Mouse (Mus musculus) adrenal gland, adult 18-20 months (tissue): ENCODE data around the gene Hnrnpm. TPM values are rescaled to one million over a fixed set of nuclear protein-coding genes. Genes with fewer than 3 reads are reported as not detected.
"Not testable (repeated sequence)": the region's sequence is repeated elsewhere in the genome, so short reads cannot be mapped to it uniquely, and the experiment has no call there.

ENCODE experiments used
- DNase-seq, 2 experiments: peaks; one replicate each; pipeline ENCODE4 v3.0.0; 2021 to 2022; ENCODE audit warnings: low spot score in 2 of 2
- total RNA-seq, 2 experiments: library from RNA; stranded (reverse); gene quantifications; 1 replicate in 1 of 2; 2 replicates in 1 of 2; pipeline ENCODE4 v1.2.3; 2021

Hnrnpm gene
- total RNA-seq, 2 experiments from 2014 or later: 169 to 184 TPM

DNA sequence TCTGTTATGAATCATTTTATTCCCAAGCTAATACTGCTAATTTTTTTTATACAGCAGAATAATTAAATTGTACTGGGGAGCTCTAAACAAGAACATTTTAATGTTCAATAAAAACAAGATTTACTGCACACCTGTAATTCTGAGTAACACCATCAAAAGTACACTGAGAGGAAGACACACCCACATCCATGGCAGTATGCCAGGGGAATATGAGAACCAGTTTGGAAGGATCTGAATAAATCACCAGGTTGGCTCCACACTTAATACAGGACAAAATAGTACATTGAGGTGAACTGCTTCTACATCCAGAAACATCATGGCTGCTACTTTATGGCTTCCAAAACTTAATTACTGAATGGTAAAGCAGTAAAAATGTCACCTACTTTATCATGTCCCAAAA is 11.2 kb downstream of the Hnrnpm start:
- DNase-seq: no peak

DNA sequence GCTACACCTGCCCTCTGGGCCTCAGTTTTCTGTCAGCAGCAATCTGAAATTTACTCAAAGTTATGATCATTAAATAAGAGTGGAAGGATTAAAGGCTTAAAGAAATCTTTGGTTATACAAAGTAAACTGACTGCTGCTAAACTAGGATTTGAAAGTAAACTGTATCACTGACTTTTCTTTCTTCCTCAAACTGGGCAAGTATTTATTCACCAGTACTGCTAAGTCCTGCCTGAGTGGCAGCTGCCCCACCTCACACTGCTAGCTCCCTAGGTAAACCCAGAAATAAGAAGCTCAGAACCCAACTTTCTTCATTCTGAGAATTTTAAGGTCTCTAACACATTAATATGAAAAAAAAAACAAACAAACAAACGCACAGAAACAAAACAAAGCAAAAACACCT is 12.8 kb downstream of the Hnrnpm start:
- DNase-seq: no peak

DNA sequence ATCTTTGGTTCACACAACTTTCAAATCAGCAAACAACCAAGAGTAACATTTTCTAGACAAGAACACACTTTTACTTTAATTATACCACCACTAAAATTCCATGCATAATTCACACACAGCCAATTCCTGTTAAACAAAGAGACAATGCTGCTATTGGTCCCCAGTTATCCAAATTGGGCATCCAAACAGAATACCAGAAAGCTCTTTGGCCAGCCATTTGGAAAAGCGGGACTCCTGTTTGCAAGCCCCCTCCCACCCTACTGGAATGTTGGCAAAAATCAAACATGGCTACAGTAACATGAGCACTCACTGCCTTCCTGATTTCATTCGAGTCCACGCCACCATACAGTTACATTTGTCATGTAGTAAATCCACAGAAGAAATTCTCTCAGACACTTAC is 17.0 kb downstream of the Hnrnpm start:
- DNase-seq: no peak

DNA sequence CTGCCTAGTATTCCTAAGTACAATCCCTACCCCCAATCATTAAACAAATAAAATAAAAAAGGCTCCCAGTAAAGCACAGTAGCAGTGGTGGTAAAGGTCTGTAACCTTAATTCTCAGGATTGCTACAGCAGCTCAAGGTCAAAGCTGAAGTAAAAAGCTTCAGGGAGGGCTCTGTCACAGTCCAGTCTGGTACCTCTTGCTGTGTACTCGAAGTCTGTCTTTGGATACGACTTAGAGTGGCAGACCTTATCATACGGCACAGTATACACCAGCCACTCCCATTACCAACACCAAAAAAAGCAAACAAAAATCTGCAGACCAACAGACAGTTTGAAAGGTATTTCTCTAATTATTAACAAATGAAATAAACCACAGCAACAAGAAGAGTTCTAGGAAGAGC is 19.8 kb downstream of the Hnrnpm start:
- DNase-seq: no peak

DNA sequence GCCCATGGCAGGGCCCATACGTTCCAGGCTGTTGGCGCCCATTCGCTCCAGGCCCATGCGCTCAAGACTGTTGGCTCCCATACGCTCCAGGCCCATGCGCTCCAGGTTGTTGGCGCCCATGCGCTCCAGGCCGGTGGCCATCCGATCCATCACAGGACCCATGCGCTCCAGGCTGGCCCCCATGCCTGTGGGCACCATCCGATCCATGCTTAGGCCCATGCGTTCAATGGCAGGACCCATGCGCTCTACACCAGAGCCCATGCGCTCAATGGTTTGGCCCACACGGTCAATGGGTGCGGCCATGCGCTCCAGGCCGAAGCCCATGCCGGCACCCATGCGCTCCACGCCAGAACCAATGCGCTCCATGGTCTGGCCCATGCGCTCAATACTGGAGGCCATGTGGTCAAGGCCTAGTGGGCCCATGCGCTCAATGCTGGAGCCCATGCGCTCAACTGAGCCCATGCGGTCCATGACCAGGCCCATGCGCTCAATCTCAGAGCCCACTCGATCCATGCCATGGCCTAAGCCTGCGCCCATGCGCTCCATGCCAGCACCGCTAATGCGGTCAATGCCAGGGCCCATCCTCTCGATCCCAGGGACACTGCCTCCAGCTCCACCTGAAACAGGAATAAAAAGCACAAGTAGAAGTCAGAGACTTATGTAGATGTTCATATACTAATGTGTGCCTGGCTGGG is 36.7 kb downstream of the Hnrnpm start:
- DNase-seq: no peak

DNA sequence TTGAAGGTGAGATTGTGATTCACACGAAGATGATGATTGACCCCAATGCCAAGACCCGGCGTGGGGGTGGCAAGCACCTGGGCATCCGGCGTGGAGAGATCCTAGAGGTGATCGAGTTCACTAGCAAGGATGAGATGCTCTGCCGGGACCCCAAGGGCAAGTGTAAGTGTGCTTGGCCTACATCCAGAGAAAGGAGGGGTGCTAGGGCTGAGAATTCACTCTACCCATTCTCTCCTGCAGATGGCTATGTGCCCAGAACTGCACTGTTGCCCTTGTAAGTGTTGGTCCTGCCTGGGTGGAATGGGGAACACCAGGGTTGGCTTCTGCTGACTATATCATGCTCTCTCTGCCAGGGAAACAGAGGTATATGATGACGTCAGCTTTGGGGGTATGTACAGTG is 41.6 kb downstream of the Hnrnpm start:
- no peak for DNase-seq

DNA sequence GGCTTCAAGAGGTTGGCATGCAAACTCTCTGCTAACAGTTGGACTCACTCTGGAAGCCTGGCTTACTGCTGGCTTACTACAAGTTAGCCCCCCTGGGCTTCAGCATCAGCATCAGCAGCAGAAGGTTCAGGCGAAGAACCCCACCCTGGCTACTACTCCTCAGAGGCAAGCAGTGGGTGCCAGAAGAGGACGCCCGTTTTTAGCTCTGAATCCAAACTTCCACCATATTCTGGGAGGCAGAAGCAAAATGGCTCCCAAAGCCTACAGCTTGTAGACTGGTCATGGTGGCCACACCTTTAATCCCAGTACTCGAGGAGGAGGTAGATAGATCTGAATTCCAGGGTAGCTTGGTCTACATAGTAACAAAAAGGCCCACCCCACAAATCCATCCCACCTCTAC is 42.6 kb downstream of the Hnrnpm start:
- DNase-seq: no peak

DNA sequence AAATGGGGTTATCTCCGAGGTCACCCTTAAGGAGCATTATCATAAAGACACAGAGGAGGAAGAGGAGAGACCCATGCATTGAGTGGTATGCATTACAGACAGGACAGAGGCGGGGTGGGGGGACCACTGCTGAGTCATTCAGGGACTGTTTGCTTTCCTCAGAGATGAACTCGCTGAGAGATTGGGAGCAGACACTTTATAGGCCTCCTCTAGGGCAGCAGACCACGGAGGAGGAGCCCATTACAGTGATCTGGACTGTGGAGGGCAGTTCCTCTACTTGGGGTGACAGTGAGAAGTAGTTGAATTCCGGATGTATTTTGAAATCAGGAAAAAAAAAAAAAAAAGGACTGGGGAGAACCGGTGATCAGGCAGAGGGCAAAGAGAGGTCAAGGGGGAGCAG is 46.9 kb downstream of the Hnrnpm start:
- DNase-seq: no peak

DNA sequence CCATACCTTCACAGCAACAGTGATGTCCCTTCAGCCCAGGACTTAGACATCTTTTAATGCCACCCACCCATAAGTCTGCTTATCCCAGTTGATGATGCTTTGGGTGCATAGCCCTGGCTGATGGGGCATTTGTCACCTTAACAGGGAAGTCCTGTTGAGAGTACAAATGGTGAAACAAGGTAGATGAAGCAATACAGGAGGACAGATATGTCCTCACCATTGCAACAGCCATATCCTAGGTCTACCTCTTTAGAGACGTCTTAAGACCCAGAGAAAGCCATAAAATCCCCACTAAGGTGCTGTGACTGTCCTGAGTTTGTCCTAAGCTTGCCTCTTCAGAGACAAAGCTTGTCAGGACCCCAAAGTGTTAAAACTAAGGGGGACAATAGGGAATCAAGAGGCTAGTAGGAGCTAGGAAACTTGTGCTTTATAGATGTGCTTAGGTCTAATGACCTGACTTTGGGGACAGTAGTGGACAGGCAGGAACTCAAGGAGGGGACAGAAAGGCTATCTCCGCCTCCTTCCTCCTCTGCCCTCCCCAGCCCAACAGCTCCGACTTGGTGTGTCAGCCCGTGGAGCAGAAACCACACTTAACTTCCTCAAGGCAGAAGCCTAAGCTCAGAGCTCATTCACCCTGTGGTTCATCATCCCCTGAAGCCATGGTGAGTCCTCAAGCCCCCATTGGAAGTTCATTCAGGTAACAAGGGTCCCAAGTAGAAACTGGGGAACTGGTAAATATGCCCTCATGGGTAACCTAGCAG is 49.0 kb downstream of the Hnrnpm start, which contains the start of gene Pram1:
Gene Pram1, plus strand, starts transcription at position 541 of the 761 bp plus-strand sequence.
- DNase-seq: peak in 1 of 2 experiments; percentile 18

DNA sequence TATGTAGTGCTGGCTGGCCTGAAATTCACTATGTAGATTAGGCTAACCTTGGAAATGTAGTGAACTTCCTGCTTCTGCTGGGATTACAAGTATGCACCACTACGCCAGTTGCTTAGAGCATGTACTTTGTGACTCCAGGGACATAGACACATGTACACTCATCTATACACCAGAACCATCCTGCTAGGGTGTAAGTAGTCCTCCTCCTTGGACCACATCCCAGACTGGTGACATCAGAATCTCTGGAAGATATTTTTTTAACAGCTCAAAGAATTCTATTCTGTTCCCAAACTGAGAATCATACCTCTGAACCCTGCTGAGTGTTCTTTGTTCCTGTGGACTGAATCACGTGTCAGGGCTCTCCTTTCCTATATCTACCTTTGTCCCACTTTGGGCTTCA is 49.6 kb downstream of the Hnrnpm start:
- DNase-seq: peak in 1 of 2 experiments; percentile 11

DNA sequence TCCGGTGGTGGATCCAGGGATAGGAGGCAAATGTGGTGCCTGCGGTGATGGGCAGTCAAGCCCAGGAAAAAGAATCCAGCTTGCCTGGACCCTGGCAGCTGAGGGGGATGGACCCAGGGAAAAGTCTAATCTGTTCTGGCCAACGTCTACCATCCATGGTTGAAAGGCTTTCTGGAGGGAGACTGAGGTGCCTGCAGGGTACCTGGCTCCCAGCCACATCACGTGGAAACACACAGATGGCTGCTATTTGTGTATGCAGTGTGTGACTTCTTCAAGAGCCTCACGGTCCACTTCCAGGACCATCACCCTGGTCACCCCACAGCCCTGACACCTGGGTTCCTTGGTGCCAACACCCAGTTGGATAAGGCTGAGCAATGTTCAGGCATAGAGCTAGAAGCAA is 54.9 kb downstream of the Hnrnpm start:
- DNase-seq: peak in 1 of 2 experiments; percentile 15

DNA sequence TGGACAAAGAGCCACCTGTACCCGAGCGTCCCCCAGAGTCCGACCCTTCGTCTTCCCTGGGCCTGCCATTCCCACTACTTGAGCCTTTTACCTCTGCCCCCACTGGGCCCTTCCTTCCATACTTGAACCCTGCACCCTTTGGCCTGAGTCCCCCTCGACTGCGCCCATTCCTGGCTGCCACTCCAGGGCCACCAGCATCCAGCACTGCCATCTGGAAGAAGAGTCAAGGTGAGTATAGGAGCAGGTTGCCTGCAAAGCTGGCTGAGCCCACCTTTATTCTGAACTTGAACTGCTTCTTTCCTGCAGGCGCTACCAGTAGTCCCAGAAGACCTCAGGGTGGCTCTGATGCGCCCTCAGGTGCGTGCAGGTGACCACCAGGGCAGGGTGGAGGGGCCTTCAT is 55.4 kb downstream of the Hnrnpm start:
- peak in 1 of 2 experiments; percentile 23 for DNase-seq

DNA sequence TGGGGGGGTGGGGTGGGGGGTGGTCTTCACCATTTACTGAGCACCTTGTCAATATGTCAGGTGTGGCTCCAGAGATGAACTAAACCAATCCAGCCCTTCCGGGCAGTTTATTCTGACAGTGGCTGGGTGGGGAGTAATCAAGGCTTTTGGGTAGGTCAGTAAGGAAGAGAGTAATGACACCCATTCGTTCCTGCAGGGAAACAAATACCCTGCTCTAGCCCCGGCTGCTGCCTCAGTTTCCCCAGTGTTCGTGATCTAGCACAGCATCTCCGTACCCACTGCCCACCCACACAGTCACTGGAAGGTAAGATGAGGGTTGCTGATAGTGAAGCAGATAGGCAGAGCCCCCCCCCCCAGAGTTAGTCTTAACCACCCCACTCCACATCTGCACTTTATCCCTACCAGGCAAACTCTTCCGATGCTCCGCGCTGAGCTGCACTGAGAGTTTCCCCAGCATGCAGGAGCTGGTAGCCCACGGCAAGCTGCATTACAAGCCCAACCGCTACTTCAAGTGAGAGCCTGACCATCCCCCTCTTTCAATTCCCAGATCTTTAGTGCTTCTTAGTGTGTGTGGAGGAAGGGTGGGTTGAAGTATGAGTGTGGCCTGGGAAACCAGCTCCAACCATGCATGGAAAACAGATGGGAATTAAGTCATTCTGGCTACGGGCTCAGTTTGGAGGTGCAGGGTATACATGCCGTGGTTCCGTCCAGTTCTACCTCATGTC is 56.3 kb downstream of the Hnrnpm start:
- no peak for DNase-seq

DNA sequence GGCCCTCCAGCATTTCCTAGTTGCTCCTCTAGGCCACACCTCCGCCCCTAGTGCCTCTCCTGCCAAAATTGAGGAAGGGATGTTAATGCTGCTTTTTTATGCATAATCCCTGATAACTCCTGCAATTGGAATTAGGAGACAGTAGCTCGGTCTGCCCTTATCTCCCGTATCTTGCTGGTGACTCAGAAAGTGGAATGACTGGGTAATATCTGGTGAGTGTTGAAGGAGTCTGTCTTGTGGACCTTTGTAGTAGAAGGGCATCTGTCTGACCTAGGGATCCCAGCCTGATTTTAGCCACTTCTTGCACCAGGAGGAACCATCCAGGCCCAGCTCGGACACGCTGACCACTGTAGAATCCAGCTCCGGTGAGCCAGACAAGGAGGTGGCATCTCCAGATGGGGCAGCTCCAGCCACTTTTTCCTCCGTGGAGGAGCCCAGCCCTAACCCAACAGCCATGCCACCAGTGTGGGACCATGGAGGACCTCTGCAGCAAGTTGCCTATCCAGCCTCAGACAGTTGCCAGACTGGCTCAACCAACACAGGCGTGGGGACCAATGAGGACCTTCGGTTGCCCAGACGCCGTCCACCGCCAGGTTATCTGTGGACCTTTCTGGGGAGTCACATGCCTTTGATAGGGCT is 57.1 kb downstream of the Hnrnpm start:
- DNase-seq: no peak

DNA sequence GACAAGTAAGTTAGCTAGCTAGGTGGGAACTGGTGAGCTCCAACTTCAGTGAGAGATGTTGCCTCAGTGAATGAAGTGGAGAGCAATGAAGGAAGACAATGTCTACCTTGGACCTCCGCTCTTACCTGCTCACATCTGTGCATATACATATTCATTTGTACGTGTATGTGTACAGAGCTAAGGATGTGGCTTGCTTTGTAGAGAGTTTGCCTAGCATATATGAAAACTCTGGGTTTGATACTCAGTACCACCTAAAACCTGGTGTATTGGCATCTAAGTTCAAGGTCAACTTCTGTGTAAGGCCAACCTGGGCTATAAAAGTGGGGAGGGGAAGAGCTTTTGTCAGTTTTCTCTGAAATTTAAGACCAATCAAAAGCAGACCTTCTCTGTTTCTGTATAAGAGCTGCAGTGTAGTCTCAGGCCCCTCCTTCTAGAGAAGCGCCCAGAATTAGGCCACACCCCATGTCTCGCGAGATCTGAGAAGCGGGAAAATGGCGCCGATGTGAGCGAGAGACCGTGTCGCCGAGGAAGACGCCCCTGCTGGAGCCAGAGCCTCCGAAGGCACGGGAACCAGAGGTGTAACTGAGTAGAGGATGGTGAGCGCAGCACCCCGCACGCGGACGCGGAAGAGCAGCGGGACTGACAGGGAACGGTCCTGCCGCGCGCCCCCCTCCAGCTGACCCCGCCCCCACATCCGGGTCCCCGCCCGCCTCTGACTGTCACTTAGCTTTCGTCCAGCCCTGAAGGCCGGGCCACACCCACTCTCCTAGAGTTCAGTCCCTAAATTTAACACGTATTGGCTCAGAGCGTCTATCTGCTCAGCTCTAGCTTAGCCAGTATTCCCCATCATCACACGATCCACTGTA is 57.8 kb downstream of the Hnrnpm start, which contains the start of gene Zfp414:
Gene Zfp414, plus strand, starts transcription at position 470 of the 866 bp plus-strand sequence.
- DNase-seq: peak; percentile 86 to 90

DNA sequence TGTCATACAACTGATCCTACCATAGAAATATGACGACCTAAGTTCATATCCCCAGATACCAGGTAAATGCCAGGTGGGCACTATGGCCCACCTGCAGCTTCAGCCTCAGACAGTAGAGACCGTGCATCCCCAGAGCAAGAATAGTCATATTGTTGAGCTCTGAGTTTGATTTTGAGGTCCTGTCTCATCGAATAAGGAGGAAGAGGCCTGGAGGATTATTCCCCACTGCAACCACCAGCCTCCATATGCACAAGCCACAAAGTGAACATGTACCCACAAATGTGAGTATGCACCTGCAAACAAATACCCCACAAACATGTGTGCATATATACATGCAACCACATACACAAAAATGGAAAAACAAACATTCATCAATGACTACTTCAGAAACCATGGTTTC is 59.4 kb downstream of the Hnrnpm start:
- DNase-seq: no peak

DNA sequence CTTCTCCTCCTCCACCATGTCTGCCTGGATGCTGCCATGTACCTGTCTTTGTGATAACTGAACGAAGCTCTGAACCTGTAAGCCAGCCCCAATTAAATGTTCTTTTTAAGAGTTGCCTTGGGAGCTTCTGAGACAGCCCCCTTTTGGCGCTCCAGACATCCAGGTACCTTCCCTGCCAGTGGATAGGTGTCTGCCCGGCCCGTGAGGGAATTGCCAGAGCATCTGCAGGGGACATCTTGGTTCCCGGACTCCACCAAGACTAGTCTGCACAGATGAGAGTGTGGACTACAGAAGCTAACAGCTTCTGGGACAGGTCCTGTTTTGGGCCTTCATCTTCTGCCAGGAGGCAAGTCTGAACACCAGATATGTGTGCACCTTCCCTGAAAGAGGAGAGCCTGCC is 72.9 kb downstream of the Hnrnpm start:
- DNase-seq: not testable (repeated sequence)

DNA sequence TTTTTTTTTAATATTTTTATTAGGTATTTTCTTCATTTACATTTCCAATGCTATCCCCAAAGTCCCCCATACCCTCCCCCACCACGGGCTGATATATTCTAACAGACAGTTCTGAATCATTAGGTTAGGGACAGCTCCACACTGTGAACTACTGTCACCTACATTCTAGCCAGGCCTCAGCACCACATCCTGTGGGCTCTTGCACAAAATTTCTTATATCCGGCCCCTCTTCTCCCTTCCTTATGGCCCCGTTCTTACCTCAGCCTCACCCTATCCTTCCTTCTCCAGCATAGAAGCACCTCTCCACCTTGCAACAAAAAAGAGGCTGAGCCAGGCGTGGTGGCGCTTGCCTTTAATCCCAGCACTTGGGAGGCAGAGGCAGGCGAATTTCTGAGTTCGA is 76.1 kb downstream of the Hnrnpm start:
- no peak for DNase-seq

DNA sequence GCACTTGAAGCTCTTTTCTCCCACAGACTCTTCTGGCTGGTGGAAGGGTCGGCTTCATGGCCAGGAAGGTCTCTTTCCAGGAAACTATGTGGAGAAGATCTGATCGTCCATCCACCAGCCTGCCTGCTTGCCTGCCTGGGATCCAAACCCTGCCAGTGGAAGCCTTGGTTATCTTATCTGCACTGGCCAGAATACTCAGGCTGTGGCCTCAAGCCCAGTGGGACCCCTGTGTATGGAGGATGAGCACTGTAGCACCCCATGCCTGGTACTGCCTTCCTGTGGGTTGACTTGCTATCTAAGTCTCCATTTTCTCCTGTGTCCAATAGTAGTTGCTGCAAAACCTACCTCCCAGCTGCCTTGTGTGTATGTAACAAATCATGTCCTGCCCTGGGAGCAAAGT is 79.4 kb downstream of the Hnrnpm start:
- no peak for DNase-seq

DNA sequence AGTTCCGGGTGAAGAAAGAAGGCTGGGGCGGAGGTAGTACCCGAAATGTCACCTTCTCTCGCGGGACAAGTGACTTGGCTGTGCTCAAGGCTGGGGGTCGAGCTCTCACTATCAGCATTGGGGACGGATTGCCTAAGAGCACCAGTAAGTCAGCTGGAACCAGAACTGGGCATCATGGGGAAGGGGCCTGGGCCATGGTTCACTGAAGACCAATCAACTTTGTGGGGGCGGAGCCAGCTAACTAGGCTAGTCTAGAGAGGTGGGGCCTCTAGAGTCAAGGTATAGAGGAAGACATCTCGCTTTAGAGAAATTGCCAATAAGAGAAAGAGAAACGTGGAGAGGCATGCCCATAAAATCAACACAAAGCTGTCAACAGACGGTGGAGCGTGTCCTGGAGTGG is 84.7 kb downstream of the Hnrnpm start:
- DNase-seq: no peak
